Mouse (Mus musculus) embryonic facial prominence, embryonic 14.5 days (tissue): ENCODE results near the gene Ccdc93. TPM values are rescaled to one million over a fixed set of nuclear protein-coding genes. Genes with fewer than 3 reads are reported as not detected.

Source experiments
- ATAC-seq: fragments of 200-750 bp; cut with Nextera tagmentation; 2 replicates; pipeline ENCODE4 v1.8.0; 2017; ENCODE audit warnings: low read depth, moderate number of reproducible peaks, moderate TSS enrichment
- DNase-seq: peaks from one replicate; pipeline ENCODE4 v3.0.0-alpha.2; 2015; ENCODE audit warnings: low spot score
- H3K27ac ChIP-seq: fragments of 300-500 bp; sonication (generic); replicated peaks from 2 replicates; pipeline ENCODE4 v1.5.1; 2014; ENCODE audit warnings: low read depth, mild to moderate bottlenecking, low read length, moderate library complexity
- H3K27me3 ChIP-seq: fragments of 300-500 bp; sonication (generic); replicated peaks from 2 replicates; pipeline ENCODE4 v1.6.1; 2014; ENCODE audit warnings: low read length; ENCODE audit not compliant: control insufficient read depth, insufficient read depth
- H3K36me3 ChIP-seq: fragments of 300-500 bp; sonication (generic); 2 replicates; pipeline ENCODE4 v1.6.1; 2014; ENCODE audit warnings: low read length, mixed read lengths; ENCODE audit not compliant: control insufficient read depth, insufficient read depth
- H3K4me1 ChIP-seq: fragments of 300-500 bp; sonication (generic); 2 replicates; pipeline ENCODE4 v1.6.1; 2014; ENCODE audit warnings: antibody characterized with exemption, low read length; ENCODE audit not compliant: control insufficient read depth, insufficient read depth
- H3K4me2 ChIP-seq: fragments of 300-500 bp; sonication (generic); 2 replicates; pipeline ENCODE4 v1.6.1; 2014; ENCODE audit warnings: low read depth, mild to moderate bottlenecking, low read length, moderate library complexity, mixed read lengths
- H3K4me3 ChIP-seq: fragments of 300-500 bp; sonication (generic); 2 replicates; pipeline ENCODE4 v1.5.1; 2014; ENCODE audit warnings: low read depth, mild to moderate bottlenecking, low read length
- H3K9ac ChIP-seq: fragments of 300-500 bp; sonication (generic); 2 replicates; pipeline ENCODE4 v1.6.1; 2014; ENCODE audit warnings: low read depth, mild to moderate bottlenecking, low read length, moderate library complexity, mixed read lengths
- H3K9me3 ChIP-seq: fragments of 300-500 bp; sonication (generic); 2 replicates; pipeline ENCODE4 v1.6.1; 2016; ENCODE audit warnings: low read length; ENCODE audit not compliant: control insufficient read depth
- WGBS: fragments of 180-500 bp; shearing (Covaris S2); extraction: QIAGEN DNeasy Blood & Tissue Kit; methylation state at CpG from one replicate; pipeline ENCODE4 v1.1.7; 2014; 5-methylcytosine and 5-hydroxymethylcytosine counted together
- polyA plus RNA-seq: library from polyadenylated mRNA; unstranded; fragments of >200 nt; fragmentation: Nextera tagmentation; extraction: Ambion mirVana; gene quantifications from 2 replicates; pipeline ENCODE4 v1.2.1, GENCODE M21; 2014

Ccdc93 gene
- polyA plus RNA-seq, 1 experiment from 2014 or later = 11.7 TPM

DNA sequence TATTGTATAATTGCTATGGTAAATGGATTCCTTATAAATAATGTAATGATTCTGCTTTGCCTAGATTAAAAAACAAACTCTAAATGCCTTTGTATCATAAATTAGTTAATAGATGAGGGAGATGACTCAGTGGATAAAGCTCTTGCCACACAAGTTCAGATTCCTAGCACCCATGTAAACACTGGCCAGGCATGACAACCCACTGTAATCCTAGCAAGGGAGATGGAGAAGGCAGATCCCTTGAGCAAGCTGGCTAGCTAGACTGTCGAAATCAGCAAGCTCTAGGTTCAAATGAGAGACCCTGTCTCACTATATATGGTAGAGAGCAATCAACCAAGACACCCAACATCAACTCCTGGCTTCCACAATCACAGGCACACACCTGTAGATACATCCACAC lies 87.8 kb downstream of the Ccdc93 start:
- H3K4me2 ChIP-seq = no peak overlapping the region
- no peaks in the 10 kb centered on the region for H3K4me1 ChIP-seq
- no peaks in the 10 kb centered on the region for H3K9me3 ChIP-seq
- no peak overlapping the region for H3K4me3 ChIP-seq
- H3K36me3 ChIP-seq = no peaks in the 10 kb centered on the region
- H3K27me3 ChIP-seq = no peaks in the 10 kb centered on the region
- no peak overlapping the region for H3K27ac ChIP-seq
- no peak overlapping the region for H3K9ac ChIP-seq
- WGBS = 89% methylated on average over 1 of the region's 1 CpGs
- DNase-seq (no peak), ATAC-seq (no peak)

DNA sequence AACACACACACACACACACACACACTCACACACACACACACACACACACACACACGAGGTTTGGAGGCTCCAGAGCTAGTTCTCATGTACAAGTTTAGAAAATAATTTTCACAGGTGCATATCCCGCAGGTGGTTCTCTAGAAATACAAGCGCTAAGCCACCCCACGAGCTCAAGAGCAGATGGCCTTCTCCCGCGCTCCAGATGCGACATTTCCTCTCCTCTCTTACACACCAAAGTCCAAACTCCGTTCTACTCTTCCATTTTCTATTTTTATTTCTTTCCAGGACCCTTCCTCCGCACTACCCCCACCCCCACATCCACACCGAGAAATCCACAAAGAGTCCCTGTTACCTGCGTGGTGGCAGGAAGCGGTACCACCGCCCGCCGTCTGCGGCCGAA lies 96.2 kb downstream of the Ccdc93 start:
- H3K27me3 ChIP-seq = peaks cover 27% of the 10 kb centered on the region
- H3K36me3 ChIP-seq = no peaks in the 10 kb centered on the region
- peak overlapping the region; percentile 29 for H3K4me3 ChIP-seq
- no peak overlapping the region for H3K27ac ChIP-seq
- ATAC-seq (no peak), DNase-seq (no peak)
- WGBS = 48% methylated on average over 17 of the region's 17 CpGs
- peaks cover 8% of the 10 kb centered on the region; the same call in 1 of the 2 replicates for H3K4me1 ChIP-seq
- no peaks in the 10 kb centered on the region for H3K9me3 ChIP-seq
- peak overlapping the region; percentile 58 for H3K4me2 ChIP-seq
- H3K9ac ChIP-seq = no peak overlapping the region

DNA sequence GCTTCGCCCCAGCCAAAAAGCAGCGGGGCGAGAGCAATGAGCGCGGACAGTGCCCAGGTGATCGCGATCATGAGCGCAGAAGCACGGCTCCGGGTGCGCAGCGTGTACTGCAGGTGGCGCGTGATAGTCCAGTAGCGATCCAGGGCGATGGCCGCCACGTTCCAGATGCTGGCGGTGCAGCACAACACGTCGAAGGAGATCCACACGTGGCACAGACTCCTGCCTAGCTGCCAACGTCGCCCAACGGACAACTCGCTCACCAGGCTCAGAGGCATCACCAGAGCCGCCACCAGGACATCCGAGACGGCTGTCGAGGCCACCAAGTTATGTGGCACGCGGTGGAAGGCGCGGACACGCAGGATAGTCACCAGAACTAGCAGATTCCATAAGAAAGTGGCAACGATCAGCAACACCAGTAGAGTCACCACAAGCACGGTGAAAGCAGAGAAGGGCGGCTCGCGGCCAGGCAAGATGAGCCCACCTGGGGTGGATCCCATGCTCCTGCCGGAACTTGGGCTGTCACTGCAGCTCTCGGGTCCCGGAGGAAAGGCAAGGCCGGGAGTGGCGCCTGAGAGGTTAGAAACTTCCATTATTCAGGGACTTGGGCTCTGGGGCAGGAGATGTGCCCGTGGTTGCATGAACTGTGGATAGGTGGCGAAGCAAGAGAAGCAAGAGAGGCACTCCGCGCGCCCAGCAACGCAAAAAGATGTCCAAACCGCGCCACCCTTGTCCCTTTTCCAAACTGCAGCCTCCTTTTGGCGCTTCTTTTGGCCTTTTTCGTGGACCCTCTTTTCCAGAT lies 97.0 kb downstream of the Ccdc93 start:
- ATAC-seq (0 out of 2 replicates have a peak, but pooled peaks have one; percentile 34), DNase-seq (no peak)
- Histone ChIP-seq H3K27ac (no peak overlapping the region), H3K27me3 (peaks cover 27% of the 10 kb centered on the region), H3K4me3 (peak overlapping the region; percentile 29), H3K36me3 (no peaks in the 10 kb centered on the region), H3K4me1 (peaks cover 8% of the 10 kb centered on the region; the same call in 1 of the 2 replicates), H3K9ac (no peak overlapping the region; the same call in 1 of the 2 replicates), H3K4me2 (peak overlapping the region; percentile 58), H3K9me3 (no peaks in the 10 kb centered on the region)
- 17% methylated on average over 53 of the region's 55 CpGs for WGBS

DNA sequence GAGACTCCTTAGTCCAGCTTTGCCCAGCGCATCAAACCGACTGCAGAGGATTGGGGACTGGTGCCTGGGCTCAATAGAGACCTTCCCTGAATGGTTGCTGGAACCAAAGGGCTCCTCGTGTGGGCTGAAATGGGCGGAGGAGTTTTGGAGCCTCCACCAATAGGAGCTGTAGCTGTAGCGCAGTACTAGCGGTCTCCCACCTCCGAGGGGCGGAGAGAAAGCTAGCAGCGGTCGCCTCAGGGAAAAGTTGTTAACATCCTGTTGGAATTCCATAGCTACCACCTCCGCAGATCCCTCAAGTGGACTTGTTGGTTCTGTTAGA lies 97.5 kb downstream of the Ccdc93 start, which contains the start of gene Htr5b:
Gene Htr5b, minus strand, starts transcription at position 67 of the 322 bp plus-strand sequence.
- Histone ChIP-seq H3K4me2 (peak within 1 kb of the TSS; percentile 58), H3K9ac (no peak within 1 kb of the TSS; the same call in 1 of the 2 replicates), H3K27me3 (peaks cover 27% of the 10 kb centered on the region), H3K4me1 (peaks cover 8% of the 10 kb centered on the region; the same call in 1 of the 2 replicates), H3K4me3 (peak within 1 kb of the TSS; percentile 29), H3K36me3 (no peaks in the 10 kb centered on the region), H3K27ac (no peak within 1 kb of the TSS), H3K9me3 (no peaks in the 10 kb centered on the region)
- peak; percentile 82 for DNase-seq
- 9% methylated on average over 11 of the region's 11 CpGs for WGBS
- ATAC-seq = peak; percentile 92

DNA sequence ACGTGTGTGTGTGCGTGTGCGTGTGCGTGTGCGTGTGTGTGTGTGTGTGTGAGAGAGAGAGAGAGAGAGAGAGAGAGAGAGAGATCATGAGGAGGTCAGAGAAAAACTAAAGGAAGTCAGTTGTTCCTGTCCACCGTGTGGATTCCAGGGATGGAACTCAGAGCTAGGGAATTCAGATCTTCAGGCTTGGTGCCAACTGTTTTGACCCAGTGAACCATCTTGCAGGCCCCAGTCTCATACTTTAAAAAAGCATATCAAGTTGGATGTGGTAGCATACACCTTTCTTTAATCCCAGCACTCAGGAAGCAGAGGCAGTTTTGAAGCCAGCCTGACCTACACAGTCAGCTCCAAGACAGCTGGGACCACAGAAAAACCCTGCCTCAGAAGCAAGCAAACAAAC lies 98.4 kb downstream of the Ccdc93 start:
- ATAC-seq = no peak
- 85% methylated on average over 6 of the region's 6 CpGs for WGBS
- no peak overlapping the region for H3K4me3 ChIP-seq
- no peak overlapping the region for H3K27ac ChIP-seq
- H3K27me3 ChIP-seq = peaks cover 27% of the 10 kb centered on the region
- H3K9ac ChIP-seq = no peak overlapping the region
- no peaks in the 10 kb centered on the region for H3K36me3 ChIP-seq
- DNase-seq = no peak
- no peaks in the 10 kb centered on the region for H3K9me3 ChIP-seq
- no peak overlapping the region for H3K4me2 ChIP-seq
- peaks cover 8% of the 10 kb centered on the region; the same call in 1 of the 2 replicates for H3K4me1 ChIP-seq

DNA sequence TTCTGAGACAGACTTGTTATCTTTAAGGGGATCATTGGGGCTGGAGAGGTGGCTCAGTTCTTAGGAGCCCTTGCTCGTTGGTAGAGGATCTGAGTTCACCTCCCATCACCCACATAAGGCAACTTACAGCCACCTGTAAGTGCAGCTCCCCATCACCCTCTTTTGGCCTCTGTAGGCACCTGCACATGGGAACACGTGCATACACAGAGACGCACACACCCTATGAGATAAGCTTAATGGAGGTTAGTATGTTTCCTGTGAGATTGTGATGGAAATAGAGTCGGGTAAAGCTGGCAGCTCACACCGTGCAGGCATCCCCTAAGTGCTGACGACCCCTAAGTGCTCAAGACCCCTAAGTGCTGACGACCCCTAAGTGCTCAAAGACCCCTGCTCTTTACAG lies 100.6 kb downstream of the Ccdc93 start:
- H3K27me3 ChIP-seq = peaks cover 22% of the 10 kb centered on the region
- H3K4me1 ChIP-seq = peaks cover 8% of the 10 kb centered on the region; the same call in 1 of the 2 replicates
- H3K9me3 ChIP-seq = no peaks in the 10 kb centered on the region
- H3K9ac ChIP-seq = no peak overlapping the region
- no peak for DNase-seq
- no peak overlapping the region for H3K27ac ChIP-seq
- no peak overlapping the region for H3K4me2 ChIP-seq
- ATAC-seq = no peak
- H3K4me3 ChIP-seq = no peak overlapping the region
- WGBS = 73% methylated on average over 7 of the region's 7 CpGs
- no peaks in the 10 kb centered on the region for H3K36me3 ChIP-seq

DNA sequence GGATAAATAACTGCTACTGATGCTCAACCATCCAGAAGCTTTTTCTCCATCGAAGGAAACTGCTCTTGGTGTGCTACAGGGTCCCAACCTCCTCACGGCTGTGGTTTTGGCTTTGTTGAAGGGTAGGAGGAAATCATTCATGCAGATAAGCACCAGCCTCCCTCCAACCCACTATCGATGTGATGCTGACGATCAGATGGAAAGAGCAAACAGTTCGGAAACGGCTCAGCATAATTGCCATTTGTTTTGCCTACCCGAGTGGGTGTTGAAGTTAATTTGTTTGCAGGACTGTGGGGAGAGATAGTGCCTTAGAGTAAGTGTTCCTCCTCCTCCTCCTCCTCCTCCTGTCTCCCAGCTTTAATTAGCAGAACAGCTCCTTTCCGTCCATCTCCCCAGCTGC lies 109.5 kb downstream of the Ccdc93 start:
- 82% methylated on average over 8 of the region's 8 CpGs for WGBS
- H3K4me1 ChIP-seq = no peaks in the 10 kb centered on the region
- H3K4me3 ChIP-seq = no peak overlapping the region
- H3K27me3 ChIP-seq = no peaks in the 10 kb centered on the region
- no peak for DNase-seq
- H3K27ac ChIP-seq = no peak overlapping the region
- no peaks in the 10 kb centered on the region for H3K36me3 ChIP-seq
- H3K4me2 ChIP-seq = no peak overlapping the region
- no peak overlapping the region for H3K9ac ChIP-seq
- ATAC-seq = no peak
- H3K9me3 ChIP-seq = no peaks in the 10 kb centered on the region

DNA sequence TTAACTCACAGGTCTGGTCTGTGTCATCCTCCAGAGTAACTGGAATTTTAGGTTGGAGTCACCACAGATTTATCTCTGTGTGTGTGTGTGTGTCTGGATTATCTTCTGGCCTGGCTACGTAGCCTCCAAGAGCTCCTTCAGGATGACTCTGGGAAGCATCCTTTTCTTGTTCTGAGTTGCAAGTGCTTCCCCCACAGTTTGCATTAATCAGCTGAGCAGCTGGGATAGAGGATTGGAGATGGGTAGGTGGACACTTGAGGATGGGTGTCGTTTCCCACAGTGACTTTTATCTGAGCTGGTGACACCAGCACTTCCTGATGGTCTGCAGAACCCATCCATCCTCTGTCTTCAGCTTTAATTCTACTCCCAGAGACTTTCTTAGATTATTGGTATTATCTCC lies 116.0 kb downstream of the Ccdc93 start:
- DNase-seq (no peak), ATAC-seq (no peak)
- H3K4me3 ChIP-seq = no peak overlapping the region
- H3K4me1 ChIP-seq = no peaks in the 10 kb centered on the region
- H3K27me3 ChIP-seq = no peaks in the 10 kb centered on the region
- no peak overlapping the region for H3K4me2 ChIP-seq
- no peaks in the 10 kb centered on the region for H3K9me3 ChIP-seq
- no peak overlapping the region for H3K9ac ChIP-seq
- no peak overlapping the region for H3K27ac ChIP-seq
- H3K36me3 ChIP-seq = peaks cover 13% of the 10 kb centered on the region
- 77% methylated on average over 2 of the region's 2 CpGs for WGBS

DNA sequence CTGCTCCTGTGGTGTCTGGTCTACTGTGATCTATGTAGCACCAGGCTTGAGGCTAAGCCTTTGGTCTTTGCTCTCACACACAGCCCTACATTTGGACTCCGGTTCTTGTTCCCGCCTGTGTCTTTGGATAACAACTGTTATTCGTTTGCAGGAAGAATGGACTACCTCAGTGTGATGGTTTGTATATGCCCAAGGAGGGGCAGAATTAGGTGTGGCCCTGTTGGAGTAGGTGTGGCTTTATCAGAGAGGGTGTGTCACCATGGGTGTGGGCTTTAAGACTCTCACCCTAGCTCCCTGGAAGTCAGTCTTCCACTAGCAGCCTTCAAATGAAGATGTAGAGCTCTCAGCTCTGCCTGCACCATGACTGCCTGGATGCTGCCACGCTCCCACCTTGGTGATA lies 117.8 kb downstream of the Ccdc93 start:
- WGBS = 90% methylated on average over 4 of the region's 4 CpGs
- no peaks in the 10 kb centered on the region for H3K9me3 ChIP-seq
- no peak for ATAC-seq
- peaks cover 27% of the 10 kb centered on the region for H3K36me3 ChIP-seq
- H3K9ac ChIP-seq = no peak overlapping the region
- H3K4me3 ChIP-seq = no peak overlapping the region
- DNase-seq = no peak
- no peak overlapping the region for H3K27ac ChIP-seq
- no peak overlapping the region for H3K4me2 ChIP-seq
- H3K27me3 ChIP-seq = no peaks in the 10 kb centered on the region
- no peaks in the 10 kb centered on the region for H3K4me1 ChIP-seq
